Mouse (Mus musculus) testis, adult 2 months (tissue): Measurements from ENCODE around the gene D230025D16Rik. TPM values are rescaled to one million over a fixed set of nuclear protein-coding genes. Genes with fewer than 3 reads are reported as not detected.

ENCODE experiments used
- H3K27ac ChIP-seq: fragments of 200-500 bp; 2 replicates; pipeline ENCODE4 v1.5.1; 2012; ENCODE audit warnings: low read depth, low read length; ENCODE audit not compliant: control insufficient read depth, insufficient read depth
- H3K27me3 ChIP-seq: fragments of 200-500 bp; 2 replicates; pipeline ENCODE4 v1.6.1; 2012; ENCODE audit warnings: mild to moderate bottlenecking, low read length, moderate library complexity; ENCODE audit not compliant: control insufficient read depth, insufficient read depth
- H3K36me3 ChIP-seq: fragments of 200-500 bp; 2 replicates; pipeline ENCODE4 v1.6.1; 2012; ENCODE audit warnings: mild to moderate bottlenecking, low read length; ENCODE audit not compliant: control insufficient read depth, insufficient read depth
- H3K4me1 ChIP-seq: fragments of 200-500 bp; 2 replicates; pipeline ENCODE4 v1.6.1; 2012; ENCODE audit warnings: low read length; ENCODE audit not compliant: control insufficient read depth, insufficient read depth
- H3K4me3 ChIP-seq: fragments of 200-500 bp; 2 replicates; pipeline ENCODE4 v1.5.1; 2012; ENCODE audit warnings: low read depth, mild to moderate bottlenecking, low read length, moderate library complexity, mixed read lengths; ENCODE audit not compliant: control insufficient read depth
- CTCF ChIP-seq: fragments of 200-500 bp; IDR thresholded peaks from 2 replicates; pipeline ENCODE4 v1.5.1; 2012; ENCODE audit warnings: low read depth, mild to moderate bottlenecking, inconsistent platforms, low read length, moderate library complexity; ENCODE audit not compliant: control insufficient read depth, insufficient read depth, insufficient replicate concordance
- POLR2A ChIP-seq: fragments of 200-500 bp; IDR thresholded peaks from 2 replicates; pipeline ENCODE4 v1.6.1; 2012; ENCODE audit warnings: low read depth, mild to moderate bottlenecking, inconsistent platforms, low read length, moderate library complexity; ENCODE audit not compliant: control insufficient read depth
- polyA plus RNA-seq: library from polyadenylated mRNA; depleted of rRNA; stranded (reverse); fragments of >200 nt; gene quantifications from 2 replicates; pipeline ENCODE4 v1.2.3, GENCODE M21; 2012

The D230025D16Rik gene
- polyA plus RNA-seq, 1 experiment: 7.8 TPM

DNA sequence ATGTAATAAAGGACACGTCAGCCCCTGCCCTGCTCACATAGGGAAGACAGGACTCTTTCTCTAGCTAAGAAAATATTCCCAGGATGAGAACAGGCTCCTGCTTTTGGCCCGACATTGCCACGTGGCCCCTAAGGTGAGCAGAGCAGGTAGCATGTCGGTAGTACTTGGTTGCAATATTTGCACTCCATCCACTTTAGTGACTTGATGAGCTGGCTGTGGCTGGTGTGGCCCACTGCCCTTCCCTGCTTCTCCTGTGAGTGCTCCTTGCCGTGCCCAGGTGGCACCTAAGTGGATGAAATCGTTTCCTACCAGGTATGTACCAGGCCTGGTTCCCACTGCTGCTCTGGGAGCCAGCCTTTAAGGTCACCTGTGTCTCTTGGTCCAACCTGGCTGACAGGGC, 27.0 kb downstream of the D230025D16Rik start:
- H3K36me3 ChIP-seq: peaks cover 3% of the 10 kb centered on the region; the same call in 1 of the 2 replicates
- no peak overlapping the region for H3K4me3 ChIP-seq
- TF ChIP-seq CTCF: no peak
- no peak for TF ChIP-seq POLR2A
- H3K27ac ChIP-seq: no peak overlapping the region
- peaks cover 22% of the 10 kb centered on the region for H3K4me1 ChIP-seq
- no peaks in the 10 kb centered on the region for H3K27me3 ChIP-seq

DNA sequence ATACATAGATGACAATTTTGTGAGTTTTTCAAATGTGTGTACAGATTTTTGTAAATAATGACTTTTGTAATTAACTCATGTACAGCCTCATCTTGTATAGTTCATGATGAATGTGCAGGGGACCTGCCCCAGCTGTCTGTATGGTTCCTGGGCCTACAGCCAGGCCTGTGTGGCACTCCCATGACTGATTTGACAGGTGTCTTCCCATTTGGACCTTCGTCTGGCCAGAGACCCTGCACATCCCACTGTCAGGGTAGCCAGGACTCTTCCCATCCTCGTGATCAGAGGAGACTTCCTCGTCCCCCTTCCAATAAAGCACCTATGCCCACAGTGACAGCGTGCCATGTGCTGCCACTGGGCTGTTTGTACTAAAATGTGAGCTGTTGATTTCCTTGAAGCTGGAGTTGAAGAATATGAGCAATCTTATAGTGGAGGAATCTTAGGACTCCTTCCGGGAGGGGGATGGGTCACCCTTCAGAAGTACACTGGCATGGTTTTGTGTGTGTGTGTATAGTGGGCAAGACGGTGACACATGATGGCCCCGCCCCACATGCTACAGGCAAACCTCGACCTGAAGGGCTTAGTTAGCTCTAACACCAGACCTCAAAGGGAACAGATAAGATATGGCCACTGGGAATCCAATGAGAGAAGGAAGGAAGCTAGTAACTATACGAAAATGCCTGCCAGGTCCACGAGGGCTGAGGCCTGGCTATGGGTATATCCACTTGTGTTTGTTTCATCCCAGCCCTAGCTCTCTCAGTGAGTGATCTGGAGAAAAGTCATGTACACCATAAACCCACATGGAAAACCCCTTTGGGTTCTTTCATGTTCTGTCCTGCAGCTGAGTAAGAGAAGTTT, 28.0 kb downstream of the D230025D16Rik start:
- TF ChIP-seq CTCF (no peak), POLR2A (no peak)
- H3K27me3 ChIP-seq: no peaks in the 10 kb centered on the region
- H3K4me1 ChIP-seq: peaks cover 22% of the 10 kb centered on the region
- H3K27ac ChIP-seq: no peak overlapping the region
- H3K4me3 ChIP-seq: no peak overlapping the region
- peaks cover 3% of the 10 kb centered on the region; the same call in 1 of the 2 replicates for H3K36me3 ChIP-seq

DNA sequence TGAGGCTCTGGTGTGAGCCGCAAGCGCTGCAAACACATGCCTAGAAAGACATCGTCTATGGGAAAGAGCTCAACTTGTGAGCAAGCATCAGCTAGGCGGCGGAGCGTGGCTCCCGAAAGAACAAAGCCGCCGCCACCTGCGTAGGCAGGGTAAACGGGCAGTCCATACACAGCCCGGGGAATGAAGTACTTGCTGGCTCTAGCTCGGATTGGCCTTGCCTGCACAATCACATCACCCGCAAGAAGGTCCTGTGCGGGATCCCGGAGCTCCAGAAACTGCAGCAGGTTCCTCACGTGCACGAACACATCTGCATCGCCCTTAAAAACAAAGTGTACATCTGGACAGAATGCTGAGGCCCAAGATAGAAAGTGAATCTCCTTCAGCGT, 28.8 kb downstream of the D230025D16Rik start:
- peak overlapping the region; percentile 79 for H3K4me3 ChIP-seq
- H3K27me3 ChIP-seq: no peaks in the 10 kb centered on the region
- H3K4me1 ChIP-seq: peaks cover 24% of the 10 kb centered on the region
- H3K36me3 ChIP-seq: peaks cover 3% of the 10 kb centered on the region; the same call in 1 of the 2 replicates
- 0 out of 2 replicates have a peak overlapping the region, but pooled peaks have one; percentile 25 for H3K27ac ChIP-seq
- TF ChIP-seq POLR2A: no peak
- no peak for TF ChIP-seq CTCF

DNA sequence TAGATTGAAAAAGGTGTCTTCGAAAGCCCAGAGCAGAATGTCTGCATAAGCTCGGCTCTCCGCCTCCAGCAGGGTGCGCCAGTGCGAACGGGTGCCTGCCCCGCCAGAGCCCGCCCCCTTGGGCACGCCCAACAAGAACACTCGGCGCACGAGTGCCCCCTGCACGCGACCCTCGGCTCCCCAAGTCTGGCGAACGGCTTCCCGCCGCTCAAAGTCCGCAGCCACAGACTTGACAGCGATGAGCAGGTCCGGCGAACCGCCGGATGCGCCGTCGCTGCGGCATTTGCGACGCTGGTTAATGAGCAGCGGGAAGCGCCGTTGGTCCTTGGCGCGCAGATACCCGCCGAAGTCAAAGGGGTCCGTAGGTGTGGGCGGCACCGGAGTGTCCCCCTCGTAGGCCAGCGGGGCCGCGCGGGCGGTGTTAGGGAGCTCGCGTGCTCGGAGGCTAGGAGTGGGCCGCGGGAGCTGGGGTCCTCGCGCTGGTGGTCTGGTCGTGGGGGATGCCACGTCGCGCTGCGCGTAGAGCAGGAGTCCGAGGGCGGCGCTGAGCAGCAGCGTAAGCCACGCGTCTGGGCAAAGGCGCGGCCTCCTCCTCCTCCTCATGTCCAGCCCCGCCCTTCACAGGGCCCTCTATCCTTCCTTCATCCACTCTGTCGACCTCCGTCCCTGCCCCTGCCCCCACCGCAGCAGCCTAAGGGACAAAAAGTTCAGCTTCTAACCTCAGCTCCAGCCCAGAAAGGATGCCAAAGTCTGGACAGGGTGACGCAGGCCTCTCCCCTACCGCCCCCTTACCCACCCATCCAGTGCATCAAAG, 29.4 kb downstream of the D230025D16Rik start:
- peaks cover 3% of the 10 kb centered on the region; the same call in 1 of the 2 replicates for H3K36me3 ChIP-seq
- H3K4me1 ChIP-seq: peaks cover 26% of the 10 kb centered on the region
- peak overlapping the region; percentile 79 for H3K4me3 ChIP-seq
- TF ChIP-seq CTCF (peak; percentile 54; the same call in 1 of the 2 replicates), POLR2A (no peak)
- H3K27ac ChIP-seq: peak overlapping the region; percentile 67
- no peaks in the 10 kb centered on the region for H3K27me3 ChIP-seq

DNA sequence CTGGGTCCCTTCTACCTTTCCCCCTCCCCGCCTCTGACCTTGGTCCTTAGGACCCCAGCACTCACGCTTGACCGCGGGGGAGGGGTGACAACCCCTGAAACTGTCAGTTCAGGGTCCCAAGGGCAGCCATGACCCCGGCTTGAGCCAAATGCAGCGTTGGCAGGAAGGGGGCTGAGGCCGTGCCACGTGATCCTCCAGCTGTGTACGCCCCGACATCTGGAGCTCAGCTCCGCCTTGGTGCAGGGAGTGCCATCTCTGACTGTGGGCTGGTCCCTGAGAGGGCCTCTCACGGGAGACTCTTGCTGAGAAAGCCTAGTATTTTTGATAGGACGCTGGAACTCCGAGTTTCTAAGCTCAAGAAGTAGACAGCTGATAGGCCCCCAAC, 30.0 kb downstream of the D230025D16Rik start, which contains the start of gene B3gnt9:
TSS of gene B3gnt9 (minus strand) at position 188 of the 385 bp plus-strand sequence.
- no peaks in the 10 kb centered on the region for H3K36me3 ChIP-seq
- H3K27me3 ChIP-seq: no peaks in the 10 kb centered on the region
- peaks cover 29% of the 10 kb centered on the region for H3K4me1 ChIP-seq
- peak within 1 kb of the TSS; percentile 67 for H3K27ac ChIP-seq
- TF ChIP-seq CTCF (no peak), POLR2A (no peak)
- H3K4me3 ChIP-seq: peak within 1 kb of the TSS; percentile 79

DNA sequence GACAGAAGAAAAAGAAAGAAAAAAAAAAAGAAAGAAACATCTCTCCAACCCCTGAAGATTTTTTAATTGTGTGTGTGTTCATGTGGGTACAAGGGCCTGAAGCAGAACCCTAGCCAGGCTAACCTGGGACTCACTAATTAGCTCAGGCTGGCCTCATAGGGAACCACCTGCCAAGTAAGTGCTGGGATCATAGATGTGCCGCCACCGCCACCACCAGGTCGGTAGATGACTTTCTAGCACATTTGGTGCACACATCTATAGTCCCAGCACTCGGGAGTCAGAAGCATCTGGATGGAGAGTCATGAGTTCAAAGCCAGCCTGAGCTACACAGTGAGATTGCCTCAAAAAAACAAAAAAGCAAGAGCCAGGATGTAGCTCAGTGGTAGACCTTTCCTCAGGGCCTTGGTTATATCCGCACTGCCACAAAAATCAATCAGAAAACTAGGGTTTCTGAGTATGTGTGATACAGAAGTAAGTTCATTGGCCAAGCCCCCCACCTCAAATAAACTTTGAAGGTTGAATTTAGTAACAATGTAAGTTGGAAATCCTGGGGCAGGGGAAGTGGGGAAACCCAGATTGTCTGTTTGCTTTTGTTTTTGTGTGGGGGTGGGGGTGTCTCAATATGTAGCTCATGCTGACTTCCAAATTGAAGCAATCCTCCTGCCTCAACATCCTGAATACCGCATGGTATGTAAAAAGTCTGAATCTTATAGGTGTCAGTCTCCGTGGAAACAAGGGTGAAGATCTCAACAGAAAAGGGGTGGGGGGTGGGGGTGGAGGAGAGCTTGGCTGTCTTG, 32.6 kb downstream of the D230025D16Rik start:
- Histone ChIP-seq H3K4me1 (peaks cover 29% of the 10 kb centered on the region), H3K27me3 (no peaks in the 10 kb centered on the region), H3K36me3 (no peaks in the 10 kb centered on the region), H3K27ac (no peak overlapping the region), H3K4me3 (no peak overlapping the region)
- TF ChIP-seq CTCF: no peak
- TF ChIP-seq POLR2A: no peak
